Mouse (Mus musculus) bone marrow macrophage, adult 2 months (primary cell): ENCODE data around the gene Ipmk. TPM values are rescaled to one million over a fixed set of nuclear protein-coding genes. Genes with fewer than 3 reads are reported as not detected.

Source experiments
- H3K27ac ChIP-seq: 2 replicates; pipeline ENCODE4 v1.5.1; 2012; ENCODE audit warnings: low read depth, low read length; ENCODE audit not compliant: insufficient read depth
- H3K4me1 ChIP-seq: 2 replicates; pipeline ENCODE4 v1.6.1; 2012; ENCODE audit warnings: low read length; ENCODE audit not compliant: control insufficient read depth, insufficient read depth
- H3K4me3 ChIP-seq: 2 replicates; pipeline ENCODE4 v1.5.1; 2012; ENCODE audit warnings: mild to moderate bottlenecking, low read length, moderate library complexity; ENCODE audit not compliant: insufficient read depth
- CTCF ChIP-seq: IDR thresholded peaks from 2 replicates; pipeline ENCODE4 v1.5.1; 2012; ENCODE audit warnings: low read depth, mild to moderate bottlenecking, low read length, moderate library complexity
- POLR2A ChIP-seq: IDR thresholded peaks from 2 replicates; pipeline ENCODE4 v1.6.1; 2012; ENCODE audit warnings: mild to moderate bottlenecking, low read depth, low read length, borderline replicate concordance
- polyA plus RNA-seq: library from polyadenylated mRNA; stranded (reverse); fragments of >200 nt; gene quantifications from 2 replicates; pipeline ENCODE4 v1.2.4, GENCODE M21; 2012; ENCODE audit not compliant: missing spikeins, insufficient read depth, insufficient read length

The Ipmk gene
- polyA plus RNA-seq, 1 experiment, result 19.0 TPM

DNA sequence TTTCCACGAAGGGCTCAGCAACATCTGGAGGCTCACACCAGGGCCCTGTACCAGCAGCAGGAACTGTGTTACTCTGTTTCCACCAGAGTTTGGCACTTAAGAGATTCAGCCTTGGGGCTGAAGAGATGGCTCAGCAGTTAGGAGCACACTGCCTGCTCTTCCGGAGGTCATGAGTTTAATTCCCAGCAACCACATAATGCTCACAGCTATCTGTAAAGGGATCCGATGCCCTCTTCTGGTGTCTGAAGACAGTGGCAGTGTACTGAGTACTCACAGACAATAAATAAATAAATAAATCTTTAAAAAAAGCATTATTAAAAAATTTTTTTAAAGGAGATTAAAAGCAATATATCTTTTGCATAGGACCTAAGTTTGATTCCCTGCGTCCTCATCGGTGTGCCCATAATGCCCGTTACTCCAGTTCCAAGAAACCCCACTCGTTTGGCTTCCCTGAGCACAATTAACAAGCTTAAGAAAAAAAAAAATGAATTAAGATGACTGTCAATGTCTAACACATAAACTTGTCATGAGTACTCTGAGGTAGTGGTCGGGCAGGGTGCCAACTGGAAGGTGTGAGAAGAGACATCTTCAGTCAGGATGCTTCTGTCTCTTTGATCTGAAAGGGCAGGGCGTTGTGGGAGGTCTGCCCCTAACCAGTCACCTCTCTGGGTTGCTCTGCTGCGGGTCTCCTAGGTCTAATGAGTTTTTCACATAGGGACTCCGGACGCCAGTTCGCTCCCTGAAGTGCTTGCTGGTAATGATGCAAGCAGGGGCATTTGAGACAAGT is 648 bp upstream of the Ipmk start:
- peaks cover 32% of the 10 kb centered on the region for H3K4me1 ChIP-seq
- peak overlapping the region; percentile 65 for H3K27ac ChIP-seq
- peak overlapping the region; percentile 96 for H3K4me3 ChIP-seq
- TF ChIP-seq POLR2A (no peak), CTCF (no peak)

DNA sequence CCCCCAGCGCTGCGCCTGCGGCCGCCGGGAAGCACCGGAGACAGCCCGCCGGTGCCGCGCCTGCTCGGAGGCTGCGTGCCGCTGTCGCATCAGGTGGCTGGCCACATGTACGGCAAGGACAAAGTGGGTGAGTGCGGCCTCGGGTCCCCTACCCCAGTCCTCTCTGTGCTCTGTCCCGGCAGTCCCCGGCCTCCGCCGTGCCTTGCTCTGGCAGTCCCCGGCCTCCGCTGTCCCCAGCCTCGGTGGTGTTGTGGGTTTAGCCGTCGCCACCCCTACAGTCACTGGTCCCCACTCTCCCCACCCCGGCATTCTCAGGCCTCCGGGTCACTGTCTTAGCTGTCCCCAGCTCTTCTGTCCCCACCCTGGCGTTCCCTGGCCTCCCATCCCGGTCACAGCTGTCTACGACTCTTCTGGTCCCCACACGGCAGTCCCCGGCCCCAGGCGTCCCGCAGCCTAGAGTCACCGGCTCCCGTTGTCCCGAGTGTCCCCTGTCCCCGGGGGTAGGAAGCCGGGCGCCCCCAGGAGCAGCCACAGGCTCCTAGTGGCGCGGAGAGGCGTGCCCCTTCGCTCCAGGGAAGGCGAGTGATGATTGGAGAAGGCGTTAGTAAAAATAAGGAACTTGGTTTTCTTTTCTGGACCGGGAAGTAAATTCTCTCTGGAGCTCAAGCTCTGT is 537 bp downstream of the Ipmk start:
- H3K4me1 ChIP-seq, result peaks cover 26% of the 10 kb centered on the region
- peak overlapping the region; percentile 73 for H3K27ac ChIP-seq
- no peak for TF ChIP-seq POLR2A
- H3K4me3 ChIP-seq, result peak overlapping the region; percentile 84

DNA sequence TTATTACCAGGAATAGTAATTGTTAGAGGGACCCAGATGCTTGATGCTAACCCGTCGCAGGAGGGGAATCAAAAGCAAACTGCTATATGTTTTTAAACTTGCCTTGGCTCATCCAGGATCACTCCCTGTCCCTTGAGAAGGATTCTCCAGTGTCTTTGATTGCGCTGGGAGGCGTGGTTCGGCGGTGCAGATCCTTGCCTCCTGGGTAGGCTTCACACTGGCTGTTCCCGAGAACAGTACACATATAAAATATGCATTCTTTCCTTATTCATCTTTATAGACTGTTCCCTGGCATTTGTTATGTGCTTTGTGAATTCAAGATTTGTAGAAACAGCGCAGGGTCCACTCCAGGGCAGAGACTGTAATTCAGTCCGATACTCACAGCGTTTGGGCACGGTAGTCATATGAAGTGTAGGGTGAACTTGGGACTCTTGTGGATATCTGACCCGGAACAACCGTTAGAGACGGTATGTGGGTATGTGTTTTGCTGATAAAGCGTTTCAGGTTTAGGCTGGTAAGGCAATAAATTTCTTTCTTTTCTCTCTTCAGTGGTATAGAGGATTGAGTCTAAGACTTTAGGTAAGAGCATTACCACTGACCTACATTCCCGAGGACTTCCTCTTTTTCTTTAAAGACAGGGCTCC is 1.2 kb downstream of the Ipmk start:
- TF ChIP-seq POLR2A, result no peak
- TF ChIP-seq CTCF, result no peak
- H3K27ac ChIP-seq, result peak overlapping the region; percentile 73
- peaks cover 24% of the 10 kb centered on the region for H3K4me1 ChIP-seq

DNA sequence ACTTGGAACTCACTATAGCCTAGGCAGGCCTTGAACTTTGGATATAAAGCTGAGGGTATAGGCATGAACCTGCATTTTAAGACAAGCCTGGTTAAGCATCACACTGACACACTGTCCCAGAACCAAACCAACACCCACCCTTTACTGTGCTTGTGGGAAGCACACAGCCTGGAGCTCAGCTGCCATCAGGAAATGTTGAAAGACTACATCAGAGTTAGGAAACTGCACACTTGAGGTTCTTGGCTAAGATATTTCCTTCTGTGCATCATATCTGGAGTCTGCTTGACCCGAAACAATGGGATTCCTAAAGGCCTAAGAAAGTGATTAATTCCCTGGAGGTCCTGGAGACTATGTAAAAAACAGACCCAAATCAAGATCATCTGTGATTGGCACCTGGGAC is 1.7 kb downstream of the Ipmk start:
- no peak for TF ChIP-seq POLR2A
- no peak for TF ChIP-seq CTCF
- peak overlapping the region; percentile 84; the same call in 1 of the 2 replicates for H3K4me3 ChIP-seq
- H3K4me1 ChIP-seq, result peaks cover 24% of the 10 kb centered on the region
- peak overlapping the region; percentile 73 for H3K27ac ChIP-seq

More for the DNA sequence above, 1.2 kb downstream of the Ipmk start:
- H3K4me3 ChIP-seq, result peak overlapping the region; percentile 84

DNA sequence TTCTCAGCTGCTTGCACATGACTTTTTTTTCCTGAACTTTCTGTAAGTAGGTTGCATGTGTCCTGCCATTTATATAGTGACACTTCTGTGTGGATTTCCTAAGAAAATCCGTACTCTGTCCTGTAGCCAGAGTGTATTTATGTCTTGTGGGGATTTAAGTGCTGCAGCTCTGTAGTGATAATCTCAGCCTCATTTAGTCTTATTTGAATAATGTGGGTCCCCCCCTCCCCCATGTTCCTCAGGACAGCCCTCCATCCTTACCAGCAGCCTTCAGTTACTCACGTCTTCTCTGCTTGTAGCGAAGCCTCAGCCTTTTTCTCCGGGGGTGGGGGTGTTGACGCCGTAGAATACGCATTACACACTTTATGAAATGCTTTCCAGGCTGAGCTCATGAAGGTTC is 3.7 kb downstream of the Ipmk start:
- no peak for TF ChIP-seq CTCF
- TF ChIP-seq POLR2A, result no peak
- Histone ChIP-seq H3K27ac (no peak overlapping the region), H3K4me3 (no peak overlapping the region), H3K4me1 (peaks cover 27% of the 10 kb centered on the region)

DNA sequence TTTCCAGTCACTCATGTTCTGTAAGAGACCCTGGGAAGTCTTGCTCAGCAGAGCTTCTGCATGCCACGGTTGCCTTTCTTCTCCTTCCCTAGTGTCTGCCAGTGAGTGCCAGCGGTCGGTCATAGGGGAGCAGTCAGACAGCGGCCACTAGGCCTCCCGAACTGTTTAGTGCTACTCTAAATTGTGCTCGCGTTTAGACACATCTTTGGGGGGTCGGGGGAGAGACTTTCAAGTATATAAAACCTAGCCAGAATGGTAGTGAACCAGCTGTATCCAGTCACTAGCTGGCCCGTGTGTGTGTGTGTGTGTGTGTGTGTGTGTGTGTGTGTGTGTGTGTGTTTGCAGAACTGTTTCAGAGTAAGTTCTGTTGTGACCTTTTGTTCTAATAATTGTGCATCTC is 6.3 kb downstream of the Ipmk start:
- Histone ChIP-seq H3K4me3 (no peak overlapping the region), H3K27ac (no peak overlapping the region), H3K4me1 (peaks cover 23% of the 10 kb centered on the region)
- no peak for TF ChIP-seq POLR2A
- no peak for TF ChIP-seq CTCF

DNA sequence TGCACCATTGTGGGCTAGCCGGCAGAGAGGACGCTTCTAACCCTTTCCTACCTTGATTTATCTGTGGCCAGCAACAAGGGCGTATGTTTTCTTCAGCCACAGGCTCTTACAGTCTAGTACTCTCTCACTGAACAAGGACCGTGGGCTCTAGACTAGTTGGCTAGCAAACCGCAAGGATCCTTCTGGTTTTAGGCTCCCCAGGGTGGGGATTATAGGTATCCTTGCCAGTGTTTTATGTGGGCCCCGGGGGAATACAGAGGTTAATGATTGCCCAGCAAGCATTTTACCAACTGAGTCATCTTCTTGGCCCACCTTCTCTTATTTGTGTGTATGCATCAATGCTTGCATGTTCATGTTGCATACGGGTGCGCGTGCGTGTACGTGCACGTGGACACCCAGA is 7.4 kb downstream of the Ipmk start:
- H3K27ac ChIP-seq, result no peak overlapping the region
- no peak overlapping the region for H3K4me3 ChIP-seq
- TF ChIP-seq POLR2A, result no peak
- no peak for TF ChIP-seq CTCF
- peaks cover 19% of the 10 kb centered on the region for H3K4me1 ChIP-seq

DNA sequence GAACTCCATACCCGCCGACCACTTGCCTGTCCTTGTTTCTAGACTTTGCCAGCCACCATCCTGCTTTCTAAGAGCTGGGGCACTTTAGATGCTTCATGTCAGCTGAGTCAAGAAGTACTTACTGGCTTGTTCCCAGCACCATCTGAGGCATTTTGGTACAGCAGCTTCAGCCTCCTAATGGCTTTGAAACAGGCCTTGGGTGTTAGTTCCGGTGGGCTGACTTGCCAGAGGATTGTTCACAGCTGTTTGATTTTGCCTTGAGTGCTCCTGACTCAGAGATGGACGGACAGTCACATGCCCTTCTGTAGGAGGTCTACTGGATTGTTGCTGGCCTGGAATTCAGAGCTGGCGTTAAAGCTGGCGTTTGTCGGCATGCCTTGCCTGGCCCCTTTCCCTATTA is 13.5 kb downstream of the Ipmk start:
- Histone ChIP-seq H3K4me3 (no peak overlapping the region), H3K4me1 (peaks cover 24% of the 10 kb centered on the region), H3K27ac (no peak overlapping the region)
- TF ChIP-seq POLR2A (no peak), CTCF (no peak)

DNA sequence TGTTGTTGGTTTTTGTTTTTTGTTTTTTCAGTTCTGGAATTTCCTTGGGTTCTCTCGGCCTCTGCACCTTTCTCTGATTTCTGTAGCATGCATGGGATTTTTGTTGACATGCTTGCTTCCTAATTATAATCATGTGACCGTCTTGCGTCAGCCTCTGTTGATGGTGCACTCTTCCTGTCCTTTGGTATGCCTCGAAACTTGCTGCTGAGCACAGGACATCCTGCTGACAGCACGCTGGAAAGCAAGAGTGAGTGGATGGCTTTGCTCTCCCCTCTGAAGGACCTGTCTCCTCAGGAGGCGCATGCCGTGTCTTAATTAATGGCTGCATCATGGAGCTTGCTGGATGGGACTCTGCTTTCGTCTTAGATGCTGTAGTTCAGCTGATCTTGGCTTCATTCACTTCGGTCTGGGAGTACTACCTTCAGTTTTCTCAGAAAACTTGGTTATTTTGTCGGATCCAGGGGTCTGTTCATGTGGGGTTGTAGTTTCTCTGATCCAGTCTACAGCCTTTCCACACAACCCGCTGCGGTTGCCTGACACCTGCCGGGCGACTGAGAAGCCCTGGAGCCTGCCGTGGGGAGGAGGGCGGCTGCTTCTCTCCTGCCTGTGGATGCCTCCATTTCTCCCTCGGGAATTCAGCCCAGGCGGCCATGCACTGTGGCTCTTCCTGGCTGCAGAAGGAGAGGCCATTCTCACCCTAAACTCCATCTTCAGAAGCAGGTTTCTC is 14.4 kb downstream of the Ipmk start:
- peak overlapping the region; percentile 15; the same call in 1 of the 2 replicates for H3K27ac ChIP-seq
- H3K4me1 ChIP-seq, result peaks cover 24% of the 10 kb centered on the region
- 0 out of 2 replicates have a peak overlapping the region, but pooled peaks have one; percentile 1 for H3K4me3 ChIP-seq
- TF ChIP-seq POLR2A (no peak), CTCF (no peak)
